Mouse (Mus musculus): ENCODE data around the gene Pon1. TPM values are rescaled to one million over a fixed set of nuclear protein-coding genes. Genes with fewer than 3 reads are reported as not detected.

Pon1 gene
- polyA plus RNA-seq, 1 experiment, result not detected

DNA sequence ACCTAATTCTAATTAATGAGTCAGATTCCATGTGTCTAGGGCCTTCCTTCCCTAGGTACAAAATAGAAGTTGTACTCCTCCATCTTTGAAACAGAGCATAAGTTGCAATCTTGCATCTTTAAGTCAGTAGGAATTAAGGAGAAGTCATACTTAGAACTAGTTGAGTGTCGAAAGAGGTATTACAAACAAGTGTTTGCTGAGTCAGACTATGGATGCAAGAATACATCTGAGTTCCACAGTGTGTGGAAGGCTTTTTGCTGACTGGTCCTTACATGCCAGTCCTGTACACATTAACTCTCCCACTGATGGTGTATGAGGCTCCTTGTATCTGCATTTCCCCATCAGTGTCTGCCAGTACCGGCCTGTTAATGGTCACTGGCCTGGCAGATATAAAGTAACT is 14.1 kb upstream of the Pon1 start:
- Histone ChIP-seq H3K4me3 (ENCODE audit: insufficient read depth, low read length) (no peak overlapping the region), H3K4me1 (ENCODE audit: control insufficient read depth, insufficient read depth, low read length) (no peaks in the 10 kb centered on the region), H3K27ac (ENCODE audit: insufficient read depth, low read length) (no peak overlapping the region)
- no peak for TF ChIP-seq POLR2A (IDR thresholded peaks at IDR 0.05; ENCODE audit: extremely low read depth, insufficient read depth, low read length)
- TF ChIP-seq CTCF (IDR thresholded peaks at IDR 0.05; ENCODE audit: extremely low read depth, insufficient read depth, low read length), result no peak

DNA sequence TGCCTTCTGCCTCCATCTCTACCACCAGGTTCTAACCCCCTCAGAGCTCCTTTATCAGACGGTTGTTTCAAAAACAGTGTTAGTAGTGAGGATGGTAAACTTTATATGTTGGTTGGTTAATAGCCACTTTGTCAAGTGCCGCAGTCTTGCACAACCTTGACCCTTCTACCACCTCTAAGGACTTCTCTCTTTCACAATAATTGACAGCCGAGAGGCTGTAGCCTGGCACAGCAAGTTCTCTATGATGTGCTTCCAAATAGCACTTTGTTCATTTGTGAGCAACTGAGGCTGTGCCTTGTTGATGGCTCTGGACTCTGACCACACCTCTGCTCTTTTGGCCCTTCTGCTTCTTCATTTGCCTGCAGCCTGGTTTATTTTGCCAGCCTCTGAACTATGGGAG is 6.2 kb upstream of the Pon1 start:
- no peak overlapping the region for H3K4me3 ChIP-seq (ENCODE audit: insufficient read depth, low read length)
- H3K4me1 ChIP-seq (ENCODE audit: control insufficient read depth, insufficient read depth, low read length), result no peaks in the 10 kb centered on the region
- TF ChIP-seq POLR2A (IDR thresholded peaks at IDR 0.05; ENCODE audit: extremely low read depth, insufficient read depth, low read length) (no peak), CTCF (IDR thresholded peaks at IDR 0.05; ENCODE audit: extremely low read depth, insufficient read depth, low read length) (no peak)
- H3K27ac ChIP-seq (ENCODE audit: insufficient read depth, low read length), result no peak overlapping the region

DNA sequence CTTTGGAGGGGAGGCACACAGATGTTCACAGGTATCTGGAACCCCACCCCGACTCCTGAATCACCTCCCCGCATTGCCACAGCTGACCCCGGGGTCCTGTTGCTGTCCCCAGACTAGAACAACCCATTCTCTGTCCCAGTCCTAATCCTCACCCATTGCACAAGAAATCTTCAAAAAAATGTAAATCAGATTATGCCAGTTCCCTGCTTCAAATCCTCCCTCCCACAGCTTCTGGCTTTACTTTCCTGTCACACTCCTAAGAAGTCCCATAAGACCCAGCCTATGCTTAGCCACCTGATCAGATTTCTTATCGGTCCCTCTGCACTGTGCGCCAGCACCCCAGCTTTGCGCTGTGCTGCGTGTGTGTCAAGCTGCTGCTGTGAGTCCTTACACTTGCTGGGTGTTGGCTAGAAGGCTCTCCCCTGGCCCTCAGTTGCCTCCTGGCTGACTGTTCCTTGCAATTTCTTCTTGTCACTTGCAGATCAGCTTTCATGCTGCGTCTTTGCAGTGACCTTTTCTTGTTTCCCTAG is 5.7 kb upstream of the Pon1 start:
- Histone ChIP-seq H3K4me1 (ENCODE audit: control insufficient read depth, insufficient read depth, low read length) (no peaks in the 10 kb centered on the region), H3K27ac (ENCODE audit: insufficient read depth, low read length) (no peak overlapping the region), H3K4me3 (ENCODE audit: insufficient read depth, low read length) (no peak overlapping the region)
- TF ChIP-seq CTCF (IDR thresholded peaks at IDR 0.05; ENCODE audit: extremely low read depth, insufficient read depth, low read length) (no peak), POLR2A (IDR thresholded peaks at IDR 0.05; ENCODE audit: extremely low read depth, insufficient read depth, low read length) (no peak)

DNA sequence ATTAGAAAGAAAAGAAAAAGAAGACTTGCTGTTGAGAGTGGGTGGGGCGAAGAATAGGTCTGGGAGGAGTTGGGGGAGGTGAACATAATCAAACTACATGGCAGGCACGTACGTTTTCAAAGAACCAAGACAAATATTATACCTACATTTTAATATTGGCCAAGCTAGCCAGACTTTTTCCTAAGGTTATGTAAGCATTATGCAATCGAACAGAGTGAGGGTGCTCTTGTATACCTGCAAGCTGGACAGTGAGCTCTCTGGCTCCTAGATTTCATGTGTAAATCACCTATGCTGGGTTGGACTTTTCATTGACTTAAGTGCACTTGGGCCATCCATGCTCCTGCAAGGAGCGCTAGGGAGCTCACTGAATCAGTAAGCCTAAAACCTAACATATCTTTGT is 4.8 kb upstream of the Pon1 start:
- no peak overlapping the region for H3K27ac ChIP-seq (ENCODE audit: insufficient read depth, low read length)

DNA sequence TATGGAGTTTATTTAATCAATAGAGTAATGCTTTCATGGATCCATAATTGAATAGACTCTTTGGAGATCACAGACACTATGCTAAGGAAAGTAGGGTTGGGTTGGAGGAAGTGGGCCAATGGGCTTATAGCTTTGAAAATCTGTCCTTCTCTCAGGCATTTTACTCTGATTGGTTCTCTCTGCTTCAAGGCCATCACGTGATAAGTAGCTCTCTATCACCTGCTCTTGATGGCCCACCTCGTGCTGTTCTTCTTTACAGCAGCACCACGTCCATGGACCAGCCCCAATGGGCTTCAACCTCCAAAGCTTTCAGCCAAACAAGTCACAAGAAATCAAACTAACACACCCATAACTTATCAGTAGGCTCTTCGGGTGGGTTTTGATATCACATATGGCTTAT is 3.0 kb downstream of the Pon1 start:
- Histone ChIP-seq H3K4me1 (ENCODE audit: control insufficient read depth, insufficient read depth, low read length) (no peaks in the 10 kb centered on the region), H3K27ac (ENCODE audit: insufficient read depth, low read length) (no peak overlapping the region), H3K4me3 (ENCODE audit: insufficient read depth, low read length) (no peak overlapping the region)
- TF ChIP-seq POLR2A (IDR thresholded peaks at IDR 0.05; ENCODE audit: extremely low read depth, insufficient read depth, low read length) (no peak), CTCF (IDR thresholded peaks at IDR 0.05; ENCODE audit: extremely low read depth, insufficient read depth, low read length) (no peak)

More for the DNA sequence above, 4.8 kb upstream of the Pon1 start:
- TF ChIP-seq POLR2A (IDR thresholded peaks at IDR 0.05; ENCODE audit: extremely low read depth, insufficient read depth, low read length) (no peak), CTCF (IDR thresholded peaks at IDR 0.05; ENCODE audit: extremely low read depth, insufficient read depth, low read length) (no peak)
- H3K4me1 ChIP-seq (ENCODE audit: control insufficient read depth, insufficient read depth, low read length), result no peaks in the 10 kb centered on the region
- H3K4me3 ChIP-seq (ENCODE audit: insufficient read depth, low read length), result no peak overlapping the region

DNA sequence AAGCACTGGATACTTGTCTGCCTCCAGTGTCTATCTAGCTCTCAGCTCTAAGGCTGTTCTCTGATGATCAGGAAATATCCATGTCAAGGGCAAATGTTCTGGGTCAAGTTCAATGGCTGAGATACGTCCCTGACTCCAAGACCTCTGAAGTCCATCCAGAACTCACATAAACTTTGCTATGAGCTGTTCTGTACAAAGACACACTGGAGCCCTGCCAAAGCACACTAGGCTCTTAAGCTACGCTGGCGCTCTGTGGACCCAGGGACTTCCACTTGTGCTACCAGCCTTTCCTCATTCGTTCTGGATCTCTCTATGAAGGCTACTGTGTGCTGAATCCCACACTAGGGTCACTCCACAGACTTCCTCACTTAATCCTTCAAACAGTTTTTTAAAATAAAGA is 4.2 kb downstream of the Pon1 start:
- H3K27ac ChIP-seq (ENCODE audit: insufficient read depth, low read length), result no peak overlapping the region
- H3K4me3 ChIP-seq (ENCODE audit: insufficient read depth, low read length), result no peak overlapping the region
- TF ChIP-seq POLR2A (IDR thresholded peaks at IDR 0.05; ENCODE audit: extremely low read depth, insufficient read depth, low read length), result no peak
- TF ChIP-seq CTCF (IDR thresholded peaks at IDR 0.05; ENCODE audit: extremely low read depth, insufficient read depth, low read length), result no peak
- no peaks in the 10 kb centered on the region for H3K4me1 ChIP-seq (ENCODE audit: control insufficient read depth, insufficient read depth, low read length)

DNA sequence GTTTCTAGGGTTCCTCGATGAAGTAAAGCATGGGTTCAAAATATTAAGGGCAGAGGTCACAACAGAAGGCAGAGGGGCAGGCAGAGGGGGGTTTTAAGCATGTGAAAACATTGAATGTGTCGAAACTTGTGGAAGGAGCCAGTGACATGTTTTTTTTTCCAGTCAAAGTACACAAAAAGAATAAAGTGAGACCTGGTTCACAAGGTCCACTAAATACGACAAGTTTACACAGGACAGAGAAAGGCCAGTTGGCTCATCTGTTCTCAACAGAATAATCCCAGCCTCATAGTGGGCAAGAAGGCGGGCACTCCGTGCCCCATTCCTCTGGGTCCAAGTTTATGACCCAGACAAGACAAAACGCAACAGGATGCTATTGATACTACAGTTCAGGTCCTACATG is 4.8 kb downstream of the Pon1 start:
- Histone ChIP-seq H3K27ac (ENCODE audit: insufficient read depth, low read length) (no peak overlapping the region), H3K4me1 (ENCODE audit: control insufficient read depth, insufficient read depth, low read length) (no peaks in the 10 kb centered on the region), H3K4me3 (ENCODE audit: insufficient read depth, low read length) (no peak overlapping the region)
- TF ChIP-seq POLR2A (IDR thresholded peaks at IDR 0.05; ENCODE audit: extremely low read depth, insufficient read depth, low read length), result no peak
- TF ChIP-seq CTCF (IDR thresholded peaks at IDR 0.05; ENCODE audit: extremely low read depth, insufficient read depth, low read length), result no peak

DNA sequence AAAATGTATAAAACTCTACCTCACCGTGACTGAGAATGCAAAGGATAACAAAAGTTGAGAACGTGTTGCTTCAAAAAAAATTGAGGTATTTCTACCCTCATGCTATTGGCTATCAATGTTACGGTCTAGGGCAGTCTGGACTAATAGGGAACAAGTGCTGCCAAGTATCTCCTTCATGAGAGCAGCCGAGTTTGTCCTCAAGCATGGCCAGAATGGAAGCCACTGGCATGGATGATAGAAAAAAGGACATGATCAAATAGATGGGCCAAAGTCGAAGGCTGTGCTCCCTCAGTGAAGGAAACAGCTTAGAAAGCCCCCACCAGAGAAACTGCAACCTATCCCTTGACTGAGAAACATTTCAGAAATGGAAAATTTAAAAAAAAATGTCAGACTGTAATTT is 5.7 kb downstream of the Pon1 start:
- Histone ChIP-seq H3K4me3 (ENCODE audit: insufficient read depth, low read length) (no peak overlapping the region), H3K4me1 (ENCODE audit: control insufficient read depth, insufficient read depth, low read length) (no peaks in the 10 kb centered on the region), H3K27ac (ENCODE audit: insufficient read depth, low read length) (no peak overlapping the region)
- TF ChIP-seq CTCF (IDR thresholded peaks at IDR 0.05; ENCODE audit: extremely low read depth, insufficient read depth, low read length), result no peak
- TF ChIP-seq POLR2A (IDR thresholded peaks at IDR 0.05; ENCODE audit: extremely low read depth, insufficient read depth, low read length), result no peak

DNA sequence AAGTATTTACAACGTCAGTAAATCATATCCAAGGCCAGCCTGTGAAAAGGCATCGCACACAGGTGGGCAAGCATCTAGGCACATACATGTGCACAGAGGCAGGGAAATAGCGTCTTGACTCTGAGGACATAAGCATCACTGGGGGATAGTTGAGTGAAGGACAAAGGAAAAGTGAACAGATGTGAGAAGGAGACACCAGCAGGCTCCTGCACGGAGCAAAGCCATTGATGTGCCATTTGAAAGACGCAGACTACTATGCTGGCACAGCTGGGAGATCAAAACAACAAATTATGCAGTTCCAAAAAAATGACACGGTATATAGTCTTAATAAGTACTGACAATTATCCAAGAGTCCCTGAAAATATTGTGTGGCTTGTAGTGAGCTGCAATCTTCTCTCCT is 6.2 kb downstream of the Pon1 start:
- no peak overlapping the region for H3K4me3 ChIP-seq (ENCODE audit: insufficient read depth, low read length)
- TF ChIP-seq POLR2A (IDR thresholded peaks at IDR 0.05; ENCODE audit: extremely low read depth, insufficient read depth, low read length) (no peak), CTCF (IDR thresholded peaks at IDR 0.05; ENCODE audit: extremely low read depth, insufficient read depth, low read length) (no peak)
- H3K4me1 ChIP-seq (ENCODE audit: control insufficient read depth, insufficient read depth, low read length), result no peaks in the 10 kb centered on the region
- H3K27ac ChIP-seq (ENCODE audit: insufficient read depth, low read length), result no peak overlapping the region

DNA sequence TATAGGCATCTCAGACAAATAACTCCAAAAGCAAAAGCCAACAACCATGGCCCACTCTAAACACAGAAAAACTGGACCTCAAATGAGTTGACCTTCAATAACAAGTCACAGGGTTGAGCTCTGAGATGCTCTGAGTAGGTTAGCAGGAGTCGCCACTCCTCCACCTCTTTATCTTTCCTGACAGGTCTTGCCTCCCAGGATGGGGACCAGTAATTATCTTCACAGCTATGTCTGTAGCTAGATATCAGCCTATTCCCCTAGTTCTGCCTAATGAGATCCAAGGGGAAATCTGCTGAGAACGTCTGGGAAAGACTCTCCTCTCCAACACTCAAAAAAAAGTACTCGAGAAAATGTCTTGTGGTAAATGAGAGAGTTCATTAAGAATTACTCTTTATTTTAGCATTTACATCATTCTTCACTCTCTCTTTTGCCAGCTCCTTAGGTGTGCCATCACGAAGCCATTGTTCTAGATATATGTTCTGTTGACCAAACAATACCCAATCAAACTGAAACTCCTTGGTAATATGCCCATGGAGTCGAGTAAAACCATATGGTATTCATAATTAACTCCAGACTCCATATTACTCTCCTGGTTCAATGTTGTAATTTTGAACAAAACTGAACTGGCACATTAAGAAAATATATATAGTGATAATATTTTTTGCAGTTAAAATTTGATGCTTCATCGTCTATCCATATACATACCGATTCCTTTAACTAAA is 7.4 kb downstream of the Pon1 start:
- TF ChIP-seq POLR2A (IDR thresholded peaks at IDR 0.05; ENCODE audit: extremely low read depth, insufficient read depth, low read length) (no peak), CTCF (IDR thresholded peaks at IDR 0.05; ENCODE audit: extremely low read depth, insufficient read depth, low read length) (no peak)
- Histone ChIP-seq H3K4me3 (ENCODE audit: insufficient read depth, low read length) (no peak overlapping the region), H3K27ac (ENCODE audit: insufficient read depth, low read length) (no peak overlapping the region), H3K4me1 (ENCODE audit: control insufficient read depth, insufficient read depth, low read length) (no peaks in the 10 kb centered on the region)
